Mouse (Mus musculus) MEL (cell line): ENCODE results near the gene Nf1. TPM values are rescaled to one million over a fixed set of nuclear protein-coding genes. Genes with fewer than 3 reads are reported as not detected.

Experiments used
- DNase-seq: peaks from one replicate; pipeline ENCODE4 v3.0.0; 2011; ENCODE audit warnings: low read depth, low spot score
- H3K27ac ChIP-seq: 2 replicates; pipeline ENCODE4 v1.5.1; 2012; ENCODE audit warnings: low read depth, mild to moderate bottlenecking, control low read depth, low read length, moderate library complexity; ENCODE audit not compliant: control insufficient read depth
- H3K27me3 ChIP-seq, 2 experiments: fragments of 150-350 bp in 1 of 2; sonication (generic) in 1 of 2; 2 replicates each; pipeline ENCODE4 v1.6.1; 2012; ENCODE audit warnings: low read length in 2 of 2, mild to moderate bottlenecking in 2 of 2, improper control_type of control experiment in 1 of 2, moderate library complexity in 1 of 2; ENCODE audit not compliant: insufficient read depth in 2 of 2, control insufficient read depth in 1 of 2
- H3K36me3 ChIP-seq, 2 experiments: 2 replicates each; pipeline ENCODE4 v1.6.1; 2012 to 2014; ENCODE audit warnings: low read length in 2 of 2, improper control_type of control experiment in 1 of 2, inconsistent platforms in 1 of 2, mild to moderate bottlenecking in 1 of 2; ENCODE audit not compliant: insufficient read depth in 2 of 2, control insufficient read depth in 1 of 2
- H3K4me1 ChIP-seq, 2 experiments: fragments of 150-350 bp in 1 of 2; sonication (generic) in 1 of 2; 2 replicates each; pipeline ENCODE4 v1.6.1; 2012; ENCODE audit warnings: low read length in 2 of 2, improper control_type of control experiment in 1 of 2, mild to moderate bottlenecking in 1 of 2; ENCODE audit not compliant: insufficient read depth in 2 of 2, control insufficient read depth in 1 of 2
- H3K4me3 ChIP-seq, 2 experiments: fragments of 150-350 bp in 1 of 2; sonication (generic) in 1 of 2; 2 replicates each; pipeline ENCODE4 v1.5.1; 2012; ENCODE audit warnings: low read depth in 2 of 2, low read length in 2 of 2, mild to moderate bottlenecking in 2 of 2, moderate library complexity in 2 of 2, control low read depth in 1 of 2, improper control_type of control experiment in 1 of 2; ENCODE audit not compliant: control insufficient read depth in 1 of 2, insufficient read depth in 1 of 2
- H3K79me2 ChIP-seq: 2 replicates; pipeline ENCODE4 v1.6.1; 2012; ENCODE audit warnings: mild to moderate bottlenecking, low read length, moderate library complexity; ENCODE audit not compliant: control insufficient read depth, poor library complexity, insufficient read depth
- H3K9ac ChIP-seq: 2 replicates; pipeline ENCODE4 v1.6.1; 2012; ENCODE audit warnings: low read depth, mild to moderate bottlenecking, control low read depth, low read length, moderate library complexity; ENCODE audit not compliant: control insufficient read depth, poor library complexity, severe bottlenecking
- H3K9me3 ChIP-seq: fragments of 150-350 bp; sonication (generic); replicated peaks from 2 replicates; pipeline ENCODE4 v1.6.1; 2012; ENCODE audit warnings: mild to moderate bottlenecking, low read length, improper control_type of control experiment, moderate library complexity; ENCODE audit not compliant: insufficient read depth
- ELF1 ChIP-seq: IDR thresholded peaks from 2 replicates; pipeline ENCODE4 v1.6.1; 2014; ENCODE audit warnings: low read depth, mild to moderate bottlenecking, inconsistent platforms, low read length, improper control_type of control experiment, moderate library complexity
- GATA1 ChIP-seq: IDR thresholded peaks from 2 replicates; pipeline ENCODE4 v1.6.1; 2011; ENCODE audit warnings: low read depth, low read length, improper control_type of control experiment
- MAZ ChIP-seq: IDR thresholded peaks from 2 replicates; pipeline ENCODE4 v1.6.1; 2012; ENCODE audit warnings: low read depth, mild to moderate bottlenecking, inconsistent platforms, low read length, improper control_type of control experiment
- MEF2A ChIP-seq: IDR thresholded peaks from 2 replicates; pipeline ENCODE4 v1.6.1; 2014; ENCODE audit warnings: low read depth, mild to moderate bottlenecking, inconsistent platforms, low read length, improper control_type of control experiment; ENCODE audit not compliant: poor library complexity, insufficient replicate concordance, severe bottlenecking; ENCODE audit errors: extremely low read depth
- MXI1 ChIP-seq: IDR thresholded peaks from 2 replicates; pipeline ENCODE4 v1.6.1; 2011; ENCODE audit warnings: mild to moderate bottlenecking, low read depth, low read length, improper control_type of control experiment
- MYB ChIP-seq: IDR thresholded peaks from 2 replicates; pipeline ENCODE4 v1.6.1; 2011; ENCODE audit warnings: mild to moderate bottlenecking, low read depth, low read length, improper control_type of control experiment
- NELFE ChIP-seq: IDR thresholded peaks from 2 replicates; pipeline ENCODE4 v1.6.1; 2011; ENCODE audit warnings: low read depth, low read length, improper control_type of control experiment
- NRF1 ChIP-seq: IDR thresholded peaks from 2 replicates; pipeline ENCODE4 v1.6.1; 2014; ENCODE audit warnings: low read depth, mild to moderate bottlenecking, inconsistent platforms, low read length, improper control_type of control experiment, moderate library complexity; ENCODE audit not compliant: poor library complexity, insufficient read depth, severe bottlenecking
- POLR2A ChIP-seq, 2 experiments: IDR thresholded peaks; 2 replicates each; pipeline ENCODE4 v1.6.1; 2011 to 2012; ENCODE audit warnings: low read length in 2 of 2, mild to moderate bottlenecking in 2 of 2, control low read depth in 1 of 2, improper control_type of control experiment in 1 of 2, low read depth in 1 of 2, moderate library complexity in 1 of 2; ENCODE audit not compliant: control insufficient read depth in 1 of 2, insufficient read depth in 1 of 2, poor library complexity in 1 of 2
- POLR2AphosphoS5 ChIP-seq: IDR thresholded peaks from 2 replicates; pipeline ENCODE4 v1.6.1; 2012; ENCODE audit warnings: low read depth, borderline replicate concordance, mild to moderate bottlenecking, inconsistent platforms, low read length, moderate library complexity, mixed read lengths
- RCOR1 ChIP-seq: IDR thresholded peaks from 2 replicates; pipeline ENCODE4 v1.6.1; 2012; ENCODE audit warnings: low read depth, mild to moderate bottlenecking, inconsistent platforms, low read length, improper control_type of control experiment
- TAL1 ChIP-seq: IDR thresholded peaks from 2 replicates; pipeline ENCODE4 v1.6.1; 2012; ENCODE audit warnings: mild to moderate bottlenecking, inconsistent platforms, low read length, moderate library complexity, mixed read lengths
- TBP ChIP-seq: IDR thresholded peaks from 2 replicates; pipeline ENCODE4 v1.8.0; 2011; ENCODE audit warnings: low read depth, low read length, improper control_type of control experiment
- UBTF ChIP-seq: IDR thresholded peaks from 2 replicates; pipeline ENCODE4 v1.6.1; 2012; ENCODE audit warnings: low read depth, mild to moderate bottlenecking, inconsistent platforms, low read length, improper control_type of control experiment, moderate library complexity, borderline replicate concordance; ENCODE audit not compliant: insufficient read depth
- USF1 ChIP-seq: IDR thresholded peaks from 2 replicates; pipeline ENCODE4 v1.6.1; 2014; ENCODE audit warnings: low read depth, mild to moderate bottlenecking, inconsistent platforms, low read length, improper control_type of control experiment, moderate library complexity
- ZC3H11A ChIP-seq: IDR thresholded peaks from 2 replicates; pipeline ENCODE4 v1.6.1; 2012; ENCODE audit warnings: low read depth, mild to moderate bottlenecking, inconsistent platforms, low read length, improper control_type of control experiment
- ZKSCAN1 ChIP-seq: IDR thresholded peaks from 2 replicates; pipeline ENCODE4 v1.6.1; 2012; ENCODE audit warnings: low read depth, mild to moderate bottlenecking, inconsistent platforms, low read length, improper control_type of control experiment, moderate library complexity
- ZMIZ1 ChIP-seq: IDR thresholded peaks from 2 replicates; pipeline ENCODE4 v1.6.1; 2012; ENCODE audit warnings: low read depth, mild to moderate bottlenecking, inconsistent platforms, low read length, improper control_type of control experiment, moderate library complexity
- polyA plus RNA-seq, 2 experiments: library from polyadenylated mRNA; stranded (reverse) in 1 of 2; unstranded in 1 of 2; fragments of >175 nt in 1 of 2; fragments of >200 nt in 1 of 2; gene quantifications; 2 replicates each; pipeline versions ENCODE4 v1.2.1 to v1.2.4; 2012; ENCODE audit warnings: low replicate concordance in 2 of 2, low read depth in 1 of 2; ENCODE audit not compliant: insufficient read length in 2 of 2, insufficient read depth in 1 of 2, missing spikeins in 1 of 2
- total RNA-seq: library from RNA; depleted of rRNA; stranded (reverse); fragments of 300-350 nt; gene quantifications from 2 replicates; pipeline ENCODE4 v1.2.3, GENCODE M21; 2012

The Nf1 gene
- total and polyA plus RNA-seq, 3 experiments, result 13.2 to 108 (median 20.3) TPM

- H3K27ac ChIP-seq, result no peak overlapping the region
- no peaks in the 10 kb centered on the region for H3K4me1 ChIP-seq
- H3K79me2 ChIP-seq, result no peaks in the 10 kb centered on the region
- H3K9ac ChIP-seq, result no peak overlapping the region
- H3K4me3 ChIP-seq, result no peak overlapping the region
- peaks cover 0 to 6% of the 10 kb centered on the region in 2 experiments; a peak in 2 of 4 replicates for H3K27me3 ChIP-seq
- TF ChIP-seq RCOR1 (no peak), NELFE (no peak), USF1 (no peak), POLR2AphosphoS5 (no peak), GATA1 (no peak), TAL1 (no peak), ZKSCAN1 (no peak), POLR2A (IDR thresholded peaks at IDR 0.05; ENCODE audit: control insufficient read depth in 1 of 2, insufficient read depth in 1 of 2, low read depth in 1 of 2, low read length in 2 of 2, poor library complexity in 1 of 2) (no peak), MAZ (no peak), MEF2A (no peak), ZC3H11A (no peak), MYB (no peak), ZMIZ1 (no peak)
- no peaks in the 10 kb centered on the region for H3K9me3 ChIP-seq
- DNase-seq, result no peak
- no peaks in the 10 kb centered on the region for H3K36me3 ChIP-seq
Observed at GRCm38 (mm10) chr11:79316807-79317345, 22.6 kb upstream of the Nf1 start.

- Histone ChIP-seq H3K27ac (no peak overlapping the region), H3K9me3 (no peaks in the 10 kb centered on the region), H3K27me3 (peaks cover 0 to 6% of the 10 kb centered on the region in 2 experiments; a peak in 2 of 4 replicates), H3K36me3 (no peaks in the 10 kb centered on the region), H3K9ac (no peak overlapping the region), H3K4me3 (no peak overlapping the region), H3K79me2 (no peaks in the 10 kb centered on the region), H3K4me1 (no peaks in the 10 kb centered on the region)
- no peak for DNase-seq
- no peak for TF ChIP-seq UBTF
- no peak for TF ChIP-seq ZKSCAN1
- TF ChIP-seq ELF1, result no peak
- TF ChIP-seq ZC3H11A, result no peak
- TF ChIP-seq TBP, result no peak
- no peak for TF ChIP-seq ZMIZ1
- TF ChIP-seq NRF1, result no peak
- no peak for TF ChIP-seq MXI1
Observed at GRCm38 (mm10) chr11:79319807-79320206, 19.7 kb upstream of the Nf1 start.
